Mouse (Mus musculus) yolk sac, embryonic 10.5 days (tissue): ENCODE results near the gene Pcdh9.

Experiments
- DNase-seq: peaks from one replicate; pipeline ENCODE4 v3.0.0-alpha.2; 2017; ENCODE audit warnings: low spot score

The Pcdh9 gene

GRCm38 (mm10) chr14:93143414-93143813 lies 747.1 kb downstream of the Pcdh9 start:
- DNase-seq = no peak

GRCm38 (mm10) chr14:93142076-93142475 lies 748.4 kb downstream of the Pcdh9 start:
- no peak for DNase-seq

- no peak for DNase-seq
Observed at GRCm38 (mm10) chr14:93126993-93127392, 763.5 kb downstream of the Pcdh9 start.

- DNase-seq = no peak
Observed at GRCm38 (mm10) chr14:93102755-93103154, 787.7 kb downstream of the Pcdh9 start.

- no peak for DNase-seq
Observed at GRCm38 (mm10) chr14:93095081-93095480, 795.4 kb downstream of the Pcdh9 start.

DNA sequence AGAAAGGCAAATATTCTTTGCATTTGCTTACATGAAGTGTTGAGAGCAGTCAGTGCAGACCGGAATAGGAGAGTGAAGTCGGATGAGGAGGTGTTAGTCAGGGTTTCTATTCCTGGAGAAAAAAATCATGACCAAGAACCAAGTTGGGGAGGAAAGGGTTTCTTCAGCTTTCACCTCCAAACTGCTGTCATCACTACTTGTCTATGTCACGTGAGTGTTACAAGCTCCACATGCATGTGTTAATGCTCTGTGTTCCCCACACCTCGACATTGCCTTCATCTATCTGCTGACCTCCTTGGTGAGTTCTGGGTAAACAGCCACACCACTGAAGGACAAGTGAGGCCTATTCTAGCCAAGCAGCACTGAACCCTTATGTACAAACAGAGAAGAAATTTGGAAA lies 797.7 kb downstream of the Pcdh9 start:
- DNase-seq = no peak

- DNase-seq = no peak
Observed at GRCm38 (mm10) chr14:93085646-93086045, 804.8 kb downstream of the Pcdh9 start.

- DNase-seq = no peak
Observed at GRCm38 (mm10) chr14:93083140-93083539, 807.3 kb downstream of the Pcdh9 start.

DNA sequence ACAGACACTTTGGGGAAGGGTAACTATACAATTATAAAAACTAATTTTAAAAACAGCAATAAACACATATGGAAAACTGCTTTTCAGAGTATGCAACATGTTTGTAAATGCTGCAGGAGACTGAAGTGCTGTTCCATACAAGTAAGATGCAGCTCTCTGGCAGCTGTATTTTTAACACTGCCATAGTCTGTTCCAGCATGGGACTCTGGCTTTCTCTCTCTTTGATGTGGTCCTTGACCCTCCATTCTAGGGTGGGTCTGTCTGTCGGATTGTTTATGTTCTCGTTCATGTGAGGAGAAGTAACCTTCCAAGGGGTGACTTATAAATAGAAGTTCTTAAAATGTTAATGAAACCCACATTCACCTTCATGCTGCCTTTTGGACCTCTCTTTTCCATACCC lies 809.6 kb downstream of the Pcdh9 start:
- no peak for DNase-seq

GRCm38 (mm10) chr14:93075761-93076160 lies 814.7 kb downstream of the Pcdh9 start:
- DNase-seq = no peak

DNA sequence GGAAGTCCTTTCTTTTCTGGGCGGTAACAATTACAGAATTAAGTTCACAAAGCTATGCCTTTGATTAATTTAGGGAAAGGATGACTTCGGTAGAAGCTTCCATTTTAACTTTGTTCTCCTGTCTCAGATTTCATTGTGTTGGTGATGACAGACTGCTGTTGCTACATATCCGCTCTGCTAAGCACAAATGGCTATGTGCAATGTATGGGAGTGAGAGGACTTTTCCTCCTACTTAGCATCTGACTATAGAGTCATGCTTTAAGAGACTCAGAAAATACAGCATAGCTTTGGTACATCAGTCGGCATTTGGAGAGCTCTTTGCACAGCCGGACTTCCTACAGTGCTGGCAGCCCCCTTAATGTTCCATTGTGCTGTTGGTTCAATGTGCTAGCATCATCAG lies 818.1 kb downstream of the Pcdh9 start:
- no peak for DNase-seq

GRCm38 (mm10) chr14:93070140-93070539 lies 820.3 kb downstream of the Pcdh9 start:
- DNase-seq = no peak

DNA sequence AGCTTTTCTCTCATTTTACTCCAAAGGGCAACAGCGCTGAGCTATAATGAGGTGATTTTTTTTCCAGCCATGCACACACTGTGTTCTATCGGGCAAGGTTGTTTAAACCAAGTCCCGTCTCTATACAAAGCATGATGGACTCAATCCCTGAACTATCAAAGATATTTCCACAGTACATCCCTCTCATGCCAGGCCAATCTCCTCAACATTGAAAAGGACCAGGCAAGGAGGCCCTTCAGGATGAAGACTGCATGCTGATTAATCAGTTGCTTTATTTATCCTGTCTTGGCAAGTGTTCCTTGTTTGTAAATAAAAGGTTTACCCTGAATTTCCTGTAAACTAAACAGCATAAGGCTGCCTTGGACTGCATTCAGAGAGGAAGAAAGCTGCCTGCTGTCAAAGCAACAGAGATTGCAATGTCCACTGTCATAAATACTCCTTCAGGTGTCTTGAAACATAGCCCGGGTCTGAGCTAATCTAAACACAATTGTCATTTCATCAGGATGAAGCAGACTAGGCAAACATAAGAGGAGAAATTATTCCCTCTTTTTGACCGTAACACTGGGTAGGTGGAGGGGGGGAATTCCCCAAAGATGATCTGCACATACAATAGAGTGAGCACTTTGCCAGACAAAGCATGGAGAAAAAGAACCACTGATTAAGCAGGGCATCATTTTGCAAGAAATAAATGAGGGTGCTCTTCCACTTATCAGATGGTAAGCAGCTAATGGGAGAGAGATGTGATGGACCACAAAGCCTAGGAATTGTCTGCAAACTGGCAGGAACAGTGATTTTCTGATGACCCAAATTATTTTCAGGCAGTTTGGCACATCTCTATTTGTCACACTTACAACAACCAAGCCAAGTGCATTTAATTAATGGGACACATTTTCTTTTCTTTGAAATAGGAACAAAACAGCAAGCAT lies 822.8 kb downstream of the Pcdh9 start:
- DNase-seq = no peak

GRCm38 (mm10) chr14:93066732-93067410 lies 823.6 kb downstream of the Pcdh9 start:
- no peak for DNase-seq

DNA sequence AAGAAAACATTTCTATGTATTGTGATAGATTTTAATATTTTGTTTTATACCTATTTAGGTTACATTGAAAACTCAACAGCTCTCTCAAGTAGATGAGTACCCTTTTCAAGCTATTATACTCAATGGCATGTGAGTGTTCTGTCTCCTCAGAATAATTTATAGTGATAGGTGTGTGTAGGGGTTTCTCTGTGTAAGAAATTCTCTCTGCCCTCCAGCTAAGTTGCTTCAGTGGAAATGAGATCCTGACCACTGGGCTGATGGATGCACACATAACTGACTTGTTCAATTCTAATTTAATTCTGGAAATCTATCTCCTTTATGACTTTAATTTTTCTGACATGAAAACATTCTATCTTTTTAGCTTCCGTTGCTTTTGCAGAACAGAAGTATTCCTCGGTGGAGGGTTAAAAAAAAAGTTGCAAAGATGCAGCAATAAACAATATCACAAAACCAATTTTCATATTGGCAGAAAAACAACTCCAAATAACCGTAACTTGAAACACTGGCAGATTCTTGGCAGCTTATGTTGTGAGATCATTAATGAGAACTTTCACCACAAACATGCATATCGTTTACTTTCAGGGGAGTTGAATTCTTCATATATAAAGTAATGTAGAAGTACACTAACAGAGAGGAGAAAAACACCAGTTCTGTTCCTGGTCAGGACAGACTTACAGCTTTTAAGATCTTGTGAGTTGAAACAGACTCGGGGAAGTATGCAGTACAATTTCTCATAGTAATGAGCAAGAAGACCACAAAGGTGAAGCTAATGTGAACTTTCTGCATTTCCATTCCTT lies 828.5 kb downstream of the Pcdh9 start:
- no peak for DNase-seq

- no peak for DNase-seq
Observed at GRCm38 (mm10) chr14:93058799-93059198, 831.7 kb downstream of the Pcdh9 start.

- no peak for DNase-seq
Observed at GRCm38 (mm10) chr14:93055997-93056396, 834.5 kb downstream of the Pcdh9 start.

DNA sequence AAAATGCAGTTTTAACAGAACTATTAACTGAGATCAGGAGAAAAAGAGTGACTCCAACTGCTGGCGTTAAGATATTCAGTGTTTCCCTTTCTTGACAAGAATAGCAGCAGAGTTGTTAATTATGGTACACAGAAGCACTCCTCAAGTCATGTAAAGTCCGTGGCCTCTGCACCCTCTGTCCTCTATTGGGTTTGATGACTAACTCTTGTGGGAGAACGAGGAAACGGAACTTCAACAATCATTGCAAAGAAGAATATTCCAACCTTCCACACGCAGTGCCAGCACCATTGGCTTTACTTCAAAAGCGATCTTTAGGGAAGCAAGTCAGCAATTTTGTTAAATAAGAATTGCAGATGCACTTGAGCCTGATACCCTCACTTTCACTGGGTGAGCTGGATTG lies 849.9 kb downstream of the Pcdh9 start:
- DNase-seq = no peak

DNA sequence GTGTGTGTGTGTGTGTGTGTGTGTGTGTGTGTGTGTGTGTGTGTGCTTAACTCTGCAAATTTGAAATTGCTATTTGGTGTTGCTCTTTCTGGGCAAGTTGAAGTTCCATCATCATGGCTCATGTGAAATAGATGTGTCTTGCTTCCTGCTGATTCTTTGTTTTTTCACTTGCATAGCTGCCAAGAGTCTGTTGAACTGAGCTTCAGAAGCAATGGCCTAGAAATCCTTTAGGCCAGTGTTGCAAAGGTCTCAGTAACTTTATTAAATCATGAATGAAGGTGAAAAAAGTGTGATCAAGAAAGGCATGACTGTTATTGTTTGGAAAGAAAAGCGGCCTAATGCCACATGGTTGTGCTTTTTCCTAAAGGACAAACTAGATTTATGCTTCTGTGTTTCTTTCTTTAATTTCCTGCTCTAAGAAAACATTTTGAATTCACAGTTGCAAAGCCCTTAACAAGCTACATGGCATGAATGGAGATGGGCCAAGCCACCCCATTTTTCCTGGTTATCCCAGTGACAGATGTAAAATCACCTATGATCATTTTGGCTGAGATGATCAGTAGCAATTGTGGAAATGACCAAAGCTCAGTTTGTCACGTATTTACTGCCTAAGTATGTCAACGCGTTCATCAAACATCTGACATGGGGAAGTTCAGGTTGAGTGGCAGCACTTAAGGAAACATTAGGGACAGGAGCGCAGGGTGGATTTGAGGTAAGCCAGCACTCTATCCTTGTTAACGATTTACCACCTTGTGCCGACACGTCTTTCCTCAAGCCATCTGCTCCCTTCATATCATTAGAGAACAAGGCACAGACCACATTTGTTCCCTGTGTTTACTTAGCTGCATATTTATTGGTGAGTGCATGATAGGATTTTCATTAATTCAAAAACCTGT lies 850.9 kb downstream of the Pcdh9 start:
- no peak for DNase-seq

DNA sequence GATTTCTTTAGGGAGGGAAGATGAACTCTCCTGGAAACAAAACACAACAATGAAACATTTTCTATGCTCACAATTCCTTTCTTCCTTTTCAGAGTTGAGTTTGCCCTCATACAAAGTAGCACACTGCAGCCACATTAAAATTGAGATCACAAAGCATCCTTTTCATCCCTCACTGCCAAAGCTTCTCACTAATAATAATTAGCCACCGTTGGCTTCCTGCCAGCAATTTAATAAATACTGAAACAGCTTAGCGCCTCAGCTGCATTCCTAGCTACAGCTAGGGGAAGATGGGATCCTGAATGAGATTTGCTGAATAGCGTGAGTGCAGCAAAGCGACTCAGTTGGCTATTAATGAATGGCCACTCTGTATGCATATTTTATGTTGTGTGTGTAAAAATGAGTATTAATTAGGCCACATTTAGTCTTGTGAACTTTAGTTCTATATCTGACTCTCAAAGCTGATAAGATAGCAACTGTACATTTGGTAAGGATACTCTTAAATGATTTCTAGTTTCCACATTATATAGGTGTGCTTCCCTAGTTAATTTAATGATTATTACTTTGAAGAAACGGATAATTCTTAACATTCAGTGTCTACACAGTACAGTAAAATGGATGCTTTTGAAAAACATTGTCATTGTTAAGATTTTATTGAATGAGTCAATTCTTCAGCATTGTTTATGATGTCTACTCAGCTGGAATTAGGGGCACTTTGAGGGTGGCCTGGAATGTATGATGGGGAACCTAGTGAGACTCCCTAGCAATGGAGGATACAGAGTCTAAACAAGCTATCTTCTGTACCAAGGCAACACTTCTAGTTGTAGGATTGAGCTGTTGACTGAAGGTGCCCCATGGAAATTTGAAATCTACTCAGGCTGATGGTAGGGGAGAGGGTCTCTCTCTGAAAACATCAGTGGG lies 881.1 kb downstream of the Pcdh9 start:
- DNase-seq = no peak
